Mouse (Mus musculus): ENCODE measurements around the gene Sh3bgrl.
"Not testable (repeated sequence)": the region's sequence is repeated elsewhere in the genome, so short reads cannot be mapped to it uniquely, and the experiment has no call there.

The Sh3bgrl gene

DNA sequence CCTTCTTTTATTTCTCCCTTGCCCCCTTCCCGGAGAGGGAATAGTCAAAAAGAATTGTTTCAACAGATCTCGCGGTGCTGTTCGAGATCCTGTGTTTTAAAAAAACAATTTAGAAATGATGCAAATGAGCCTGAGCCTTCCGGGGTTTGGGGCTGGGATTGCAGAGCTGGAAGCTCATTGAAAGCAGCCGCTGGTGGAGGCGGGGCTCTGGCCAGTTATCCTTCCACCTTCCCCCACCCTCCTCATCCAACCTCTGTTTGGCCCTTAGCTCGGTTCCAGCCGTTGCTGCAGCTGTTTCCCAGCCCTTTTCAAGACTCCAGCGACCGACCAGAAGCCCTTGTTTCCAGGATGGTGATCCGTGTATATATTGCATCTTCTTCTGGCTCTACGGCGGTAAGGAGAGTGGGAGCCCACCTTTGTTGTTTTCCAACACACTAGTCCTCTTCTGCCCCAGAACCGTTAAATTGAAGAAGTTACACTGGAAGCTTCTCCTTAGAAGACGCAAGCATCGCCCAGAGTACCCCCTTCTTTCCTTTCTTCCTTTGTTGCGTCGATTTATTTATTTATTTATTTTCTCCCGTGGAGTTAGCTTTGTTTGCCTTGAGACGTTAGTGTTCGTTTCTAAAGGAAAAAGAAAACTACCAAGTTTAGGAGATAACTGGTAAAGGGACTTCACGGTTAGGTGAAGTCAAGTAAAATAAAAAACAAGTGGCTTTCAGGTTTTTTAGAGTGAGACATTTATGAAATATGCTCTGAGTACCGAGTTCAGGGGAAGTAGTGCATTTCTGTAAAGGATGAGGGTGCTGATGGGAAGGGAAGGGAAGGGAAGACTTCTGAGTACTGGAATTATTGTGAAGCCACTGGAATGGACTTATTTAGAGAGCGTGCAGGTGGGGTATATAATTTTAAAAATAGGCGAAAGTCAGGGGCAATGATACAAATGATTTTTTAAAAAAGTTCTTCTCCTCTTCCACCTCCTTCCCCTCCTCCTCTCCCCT lies at the start of gene Sh3bgrl:
TSS of gene Sh3bgrl (plus strand) at position 121 of the 998 bp plus-strand sequence.
- peak; percentile 100 for ATAC-seq (ENCODE audit: low TSS enrichment)

DNA sequence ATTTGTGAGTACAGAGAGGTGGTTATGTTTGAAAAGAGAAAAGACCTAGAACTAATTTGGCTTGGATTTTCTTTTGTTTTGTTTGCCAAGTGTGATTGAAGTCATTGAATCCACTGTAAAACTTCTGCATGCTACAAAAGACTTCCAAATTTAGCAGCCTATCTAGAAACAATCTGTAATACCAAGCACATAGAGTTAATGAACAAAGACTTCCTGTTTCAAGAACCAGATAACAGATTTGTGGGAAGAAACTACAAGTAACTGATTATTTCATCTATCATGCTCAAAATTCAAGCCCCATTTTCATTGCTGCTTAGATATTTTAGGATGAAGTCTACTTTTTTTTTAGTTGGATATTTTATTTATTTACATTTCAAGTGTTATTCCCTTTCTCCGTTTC lies 47.4 kb upstream of the Sh3bgrl start:
- no peak for ATAC-seq (ENCODE audit: low TSS enrichment)

DNA sequence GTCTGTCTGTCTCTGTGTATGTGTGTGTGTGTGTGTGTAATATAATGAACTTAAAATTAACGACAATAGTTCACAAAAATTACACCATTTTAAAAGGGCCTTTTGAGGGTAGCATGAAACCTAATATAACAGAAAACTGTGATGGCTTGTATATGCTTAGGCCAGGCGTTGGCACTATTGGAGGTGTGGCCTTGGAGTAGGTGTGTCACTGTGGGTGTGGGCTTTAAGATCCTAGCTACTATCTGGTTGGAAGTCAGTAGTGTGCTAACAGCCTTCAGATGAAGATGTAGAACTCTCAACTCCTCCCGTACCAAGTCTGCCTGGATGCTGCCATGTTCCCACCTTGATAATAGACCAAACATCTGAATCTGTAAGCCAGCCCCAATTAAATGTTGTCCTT lies 23.4 kb upstream of the Sh3bgrl start:
- no peak for ATAC-seq (ENCODE audit: low TSS enrichment)

DNA sequence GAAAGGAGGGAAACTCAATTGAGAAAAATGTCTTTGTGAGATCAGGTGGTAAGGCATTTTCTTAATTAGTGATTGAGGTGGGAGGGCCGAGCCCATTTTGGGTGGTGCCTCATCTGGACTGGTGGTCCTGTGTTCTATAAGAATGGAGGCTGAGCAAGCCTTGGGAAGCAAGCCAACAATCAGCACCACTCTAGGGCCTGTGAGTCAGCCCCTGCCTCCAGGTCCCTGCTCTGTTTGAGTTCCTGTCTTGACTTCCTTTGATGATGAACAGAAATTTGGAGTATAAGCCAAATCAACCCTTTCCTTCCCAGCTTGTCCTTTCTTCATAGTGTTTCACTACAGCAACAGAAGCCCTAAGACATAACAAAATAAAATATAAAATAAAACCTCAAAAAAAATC lies 19.4 kb upstream of the Sh3bgrl start:
- ATAC-seq (ENCODE audit: low TSS enrichment), result no peak

DNA sequence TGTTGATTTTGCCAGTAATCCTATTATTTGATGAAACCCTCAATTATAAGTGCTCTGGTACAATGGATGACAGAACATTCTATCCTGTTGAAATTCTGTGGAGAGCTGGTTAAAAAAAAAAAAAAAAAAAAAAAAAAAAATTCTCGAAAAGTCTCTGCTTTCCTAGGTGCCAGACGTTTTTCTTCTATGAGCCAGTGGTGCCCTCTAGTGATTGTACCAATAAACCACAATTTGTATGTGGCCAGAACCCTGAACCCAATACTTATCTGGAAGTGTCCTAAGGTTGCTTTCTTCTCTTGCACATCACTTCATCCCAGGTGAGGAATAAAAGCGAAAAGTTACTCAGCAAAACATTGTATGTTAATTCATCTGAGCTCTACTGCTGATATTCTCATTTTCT lies 18.8 kb upstream of the Sh3bgrl start:
- peak; percentile 73 for ATAC-seq (ENCODE audit: low TSS enrichment)

DNA sequence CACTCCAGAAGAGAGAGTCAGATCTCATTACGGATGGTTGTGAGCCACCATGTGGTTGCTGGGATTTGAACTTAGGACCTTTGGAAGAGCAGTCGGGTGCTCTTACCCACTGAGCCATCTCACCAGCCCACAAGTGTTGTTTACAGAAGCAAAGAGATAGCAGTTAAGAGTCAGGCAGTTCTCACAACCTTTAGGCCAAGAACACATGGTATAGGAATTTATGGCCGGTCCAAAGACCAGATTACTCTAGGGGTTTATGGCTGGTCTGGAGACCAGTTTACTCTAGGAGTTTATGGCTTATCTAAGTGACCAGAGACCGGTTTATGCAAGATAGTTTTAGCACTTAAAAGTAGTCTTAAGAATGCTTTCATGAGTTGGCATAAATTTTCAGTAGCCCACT lies 15.8 kb upstream of the Sh3bgrl start:
- ATAC-seq (ENCODE audit: low TSS enrichment), result not testable (repeated sequence)

DNA sequence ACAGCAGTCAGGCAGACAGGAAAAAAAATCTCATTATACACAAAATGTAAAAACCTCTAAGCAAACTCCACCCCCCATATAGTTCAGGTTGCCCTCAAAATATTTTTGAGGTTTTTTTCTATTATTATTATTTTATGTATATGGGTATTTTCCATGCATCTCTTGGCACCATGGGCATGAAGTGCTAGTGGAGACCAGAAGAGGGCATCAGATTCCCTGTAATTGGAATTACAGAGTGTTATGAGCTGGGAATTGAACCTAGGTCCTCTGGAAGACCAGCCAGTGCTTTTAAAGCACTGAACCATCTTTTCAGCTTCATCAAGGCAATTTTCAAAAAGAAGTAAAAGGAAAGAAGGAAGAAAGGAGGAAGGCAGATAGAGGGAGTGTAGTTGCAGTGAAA lies 8.1 kb upstream of the Sh3bgrl start:
- no peak for ATAC-seq (ENCODE audit: low TSS enrichment)

DNA sequence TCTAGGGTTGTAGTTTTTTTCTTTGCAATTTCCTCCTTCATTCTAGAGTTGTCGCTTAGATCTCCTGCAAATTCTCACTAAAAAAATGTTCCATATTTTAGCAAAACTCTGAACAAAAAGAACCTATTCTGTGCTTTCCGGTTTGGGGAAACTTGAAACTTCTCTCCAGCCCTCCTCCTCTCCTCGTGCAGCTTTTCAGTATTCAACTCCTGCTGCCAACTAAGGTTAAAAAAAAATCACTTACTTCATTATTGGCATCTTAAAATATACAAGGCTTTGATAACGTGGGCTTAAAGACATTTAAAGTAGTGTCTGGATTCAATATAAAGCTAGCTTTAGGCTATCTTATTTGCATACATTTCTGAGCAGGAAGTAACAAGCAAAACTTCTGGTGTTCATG lies 365 bp upstream of the Sh3bgrl start:
- 0 out of 2 replicates have a peak, but pooled peaks have one; percentile 16 for ATAC-seq (ENCODE audit: low TSS enrichment)

DNA sequence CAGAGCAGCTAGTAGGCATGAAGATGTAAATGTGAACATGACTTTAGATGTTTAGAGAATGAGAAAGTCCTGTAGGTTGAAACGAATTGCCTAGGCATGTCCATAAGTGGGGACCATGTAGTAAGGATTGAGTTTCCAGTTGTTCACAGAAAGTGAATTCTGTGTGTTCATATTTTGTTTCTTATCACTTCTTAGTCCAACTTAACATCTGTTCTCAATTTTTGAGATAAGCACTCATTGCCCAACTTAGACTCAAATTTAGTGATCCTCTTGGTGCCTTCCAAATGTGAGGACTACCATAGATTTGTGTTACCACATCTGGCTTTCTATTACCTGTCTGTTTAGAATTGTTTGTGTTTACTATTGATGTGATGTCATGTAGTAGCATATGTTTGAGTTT lies 3.3 kb downstream of the Sh3bgrl start:
- no peak for ATAC-seq (ENCODE audit: low TSS enrichment)

DNA sequence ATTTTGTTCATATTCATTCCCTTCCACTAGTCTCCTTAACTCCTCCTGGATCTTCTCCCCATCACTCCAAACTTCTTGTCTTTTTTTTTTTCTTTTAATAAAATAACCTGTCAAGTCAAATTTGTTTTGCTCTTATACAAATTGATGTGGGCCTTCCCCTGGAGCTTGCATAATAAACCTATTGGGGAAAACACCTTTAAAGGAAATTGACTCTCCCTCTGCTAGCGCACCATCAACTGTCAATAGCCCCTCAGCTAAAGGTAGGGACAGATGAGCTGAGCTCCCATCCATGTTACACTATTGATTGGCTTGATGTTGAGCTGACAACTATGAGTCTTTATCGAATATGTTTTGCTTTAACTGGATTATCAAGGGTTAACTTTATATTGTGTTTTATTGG lies 5.3 kb downstream of the Sh3bgrl start:
- ATAC-seq (ENCODE audit: low TSS enrichment), result no peak

DNA sequence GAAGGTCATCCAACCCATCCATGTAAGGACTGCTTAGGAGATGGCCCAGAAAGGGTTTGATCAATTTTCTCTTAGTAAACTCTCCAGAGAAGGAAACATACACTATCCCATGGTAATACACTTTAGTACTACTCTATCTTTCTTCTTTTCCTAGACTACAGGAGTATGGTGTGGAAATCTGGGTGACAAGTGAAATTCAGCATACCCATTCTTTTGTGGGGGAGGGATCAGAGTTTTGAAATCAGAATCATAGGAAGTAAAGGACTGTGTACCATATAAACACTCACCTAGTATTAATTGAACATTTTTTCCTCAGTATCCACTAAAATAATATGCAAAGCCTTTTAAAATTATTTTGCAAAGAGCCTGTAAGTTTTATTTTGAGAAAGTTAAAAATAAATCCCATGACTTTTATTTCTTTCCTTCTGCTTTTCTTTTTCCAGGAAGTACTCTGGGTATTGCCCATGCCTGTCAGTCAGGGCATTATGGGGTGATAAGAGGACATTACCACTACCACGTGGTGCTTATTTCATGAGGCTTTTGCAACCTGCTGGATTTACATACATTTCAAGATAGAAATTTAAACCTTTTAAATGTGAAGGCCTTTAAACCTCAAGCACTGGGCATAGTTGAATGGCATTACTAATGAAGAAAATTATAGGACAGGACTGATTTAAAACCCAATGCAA lies 13.1 kb downstream of the Sh3bgrl start:
- ATAC-seq (ENCODE audit: low TSS enrichment), result no peak

DNA sequence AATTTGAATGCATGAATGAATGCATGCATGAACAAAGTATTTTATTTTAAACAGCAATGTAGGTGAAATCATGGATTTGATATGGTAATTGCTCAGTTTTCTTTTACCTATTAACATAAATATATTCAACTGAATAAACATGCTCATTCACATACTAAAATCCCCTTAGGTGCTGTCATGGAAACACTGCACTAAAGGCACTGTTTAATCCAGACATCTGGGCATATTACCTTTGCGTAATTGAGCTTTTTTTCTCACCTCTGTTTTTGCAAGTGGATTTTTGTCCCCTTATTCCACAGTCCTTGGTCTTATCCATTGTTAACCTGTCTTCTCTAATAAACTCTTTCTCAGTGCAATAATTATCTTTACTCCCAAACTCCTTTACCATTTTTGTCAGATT lies 17.7 kb downstream of the Sh3bgrl start:
- no peak for ATAC-seq (ENCODE audit: low TSS enrichment)

DNA sequence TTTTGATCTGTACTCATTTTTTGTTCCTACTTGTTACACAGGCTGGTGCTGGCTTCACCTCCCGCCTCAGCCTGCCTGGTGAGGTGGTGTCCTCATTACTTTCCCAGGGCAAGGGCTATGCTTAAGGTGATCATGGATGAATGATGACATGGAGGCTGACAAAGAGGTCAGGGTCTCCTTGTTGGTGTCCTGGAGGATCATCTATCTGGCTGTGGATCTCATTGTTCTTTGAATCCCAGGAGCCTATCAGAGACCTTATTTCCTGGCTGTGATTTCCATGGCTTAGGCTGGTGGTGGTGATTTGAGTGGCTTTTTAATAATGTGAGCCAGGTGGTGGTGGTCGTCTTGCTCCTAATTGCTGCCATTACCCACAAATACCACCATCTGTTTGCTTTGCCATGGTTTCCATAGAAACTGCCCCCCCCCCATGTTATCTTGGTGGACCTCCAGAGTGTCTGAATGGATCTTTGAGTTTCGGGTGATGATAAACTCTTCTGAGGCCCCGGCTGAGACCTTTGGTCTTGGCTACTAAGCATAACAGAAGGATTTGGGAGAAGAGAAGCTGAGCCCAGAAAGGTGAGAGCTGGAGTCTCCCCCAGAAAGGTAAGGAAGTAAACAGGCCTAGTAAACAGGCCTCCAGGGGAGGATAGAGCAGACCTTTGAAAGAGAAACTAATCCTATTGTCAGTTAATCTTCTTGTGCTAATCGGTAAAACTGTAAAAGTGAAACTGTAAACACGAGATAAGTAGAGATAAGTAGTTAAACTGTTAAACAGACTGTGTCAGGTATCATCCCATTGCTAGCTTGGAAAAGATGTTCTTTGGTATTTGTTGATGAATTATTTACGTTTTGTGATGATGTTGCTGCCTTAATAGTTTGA lies 18.5 kb downstream of the Sh3bgrl start:
- no peak for ATAC-seq (ENCODE audit: low TSS enrichment)

DNA sequence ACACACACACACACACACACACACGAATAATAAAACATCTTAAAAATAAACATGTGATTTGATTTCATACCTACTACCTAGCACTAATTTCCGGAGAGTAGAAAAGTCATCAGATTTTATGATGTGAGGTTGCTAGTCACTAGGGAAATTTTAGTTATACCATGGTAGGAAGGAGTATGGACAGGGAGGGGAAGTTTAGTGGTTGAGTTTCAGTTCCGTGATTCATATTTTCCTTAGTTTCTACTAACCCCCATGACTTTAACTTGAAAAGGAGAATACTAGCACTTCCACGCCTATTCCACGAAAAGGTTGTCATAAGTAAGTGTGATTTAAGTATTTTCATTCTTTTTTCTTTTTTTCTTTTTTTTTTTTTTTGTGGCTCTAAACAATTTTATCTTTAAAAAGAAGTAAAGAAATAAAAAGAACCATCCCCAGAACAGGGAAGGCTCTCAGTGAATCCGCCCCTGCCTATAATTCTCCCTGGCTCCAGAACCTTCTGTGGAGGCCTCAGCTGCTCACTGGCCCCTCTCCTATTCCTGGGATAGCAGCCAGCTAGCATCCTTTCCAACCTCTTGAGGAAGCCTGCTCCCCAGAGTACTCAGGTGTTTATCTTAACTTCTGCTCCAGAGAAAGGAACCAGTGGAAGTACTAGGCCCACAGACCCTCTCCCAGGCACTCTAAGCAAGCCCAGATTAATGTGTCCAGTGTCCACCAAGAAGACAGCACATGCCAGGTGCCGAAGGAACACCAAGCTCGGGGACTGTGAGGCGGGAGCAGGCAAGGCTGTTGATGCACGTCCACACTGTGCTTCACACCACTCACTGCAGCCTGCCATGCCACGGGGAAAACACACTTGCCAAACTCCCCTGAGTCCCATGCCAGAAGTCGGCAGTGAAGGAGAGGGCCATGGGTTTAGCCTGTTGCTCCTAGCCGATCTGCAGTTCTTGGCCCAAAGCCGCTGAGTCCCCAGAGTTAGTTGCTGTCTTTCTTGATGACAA lies 25.0 kb downstream of the Sh3bgrl start:
- no peak for ATAC-seq (ENCODE audit: low TSS enrichment)

DNA sequence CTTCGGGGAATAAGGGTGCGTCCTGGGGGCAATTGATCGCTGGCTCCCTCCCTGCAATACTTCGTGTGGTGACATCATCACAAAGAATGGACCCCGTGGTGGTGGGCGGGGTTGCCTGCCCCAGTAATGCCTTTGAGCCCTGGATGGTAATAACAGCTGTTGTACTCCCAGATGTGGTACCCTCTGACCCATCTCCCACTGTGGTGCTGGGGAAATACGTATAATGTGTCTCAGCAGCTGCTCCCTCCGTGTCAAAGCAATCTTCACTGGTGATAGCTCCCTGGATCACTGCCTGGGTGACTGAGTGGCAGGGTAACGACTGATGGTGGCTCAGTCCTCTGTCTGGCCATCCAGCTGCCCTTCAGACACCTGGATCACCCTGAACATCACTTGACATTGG lies 26.0 kb downstream of the Sh3bgrl start:
- no peak for ATAC-seq (ENCODE audit: low TSS enrichment)

DNA sequence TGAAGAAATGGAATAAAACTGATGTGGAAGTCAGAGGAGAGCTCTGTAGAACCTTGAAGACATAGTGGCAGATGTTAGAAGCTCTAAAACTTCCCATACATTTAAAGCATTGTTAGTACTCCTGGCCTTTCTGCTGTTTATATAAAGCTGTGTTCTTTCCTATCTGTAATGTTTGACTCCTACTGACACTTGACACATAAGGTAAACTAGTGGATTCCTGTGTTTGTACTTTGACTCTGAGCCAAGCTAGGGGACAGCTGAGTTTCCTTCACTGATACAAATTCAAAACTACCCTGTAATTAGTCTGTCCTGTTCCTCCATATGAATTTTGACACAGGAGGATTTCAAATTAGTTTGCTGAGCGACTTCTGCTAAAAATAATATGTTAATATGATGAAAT lies 27.5 kb downstream of the Sh3bgrl start:
- ATAC-seq (ENCODE audit: low TSS enrichment), result no peak

DNA sequence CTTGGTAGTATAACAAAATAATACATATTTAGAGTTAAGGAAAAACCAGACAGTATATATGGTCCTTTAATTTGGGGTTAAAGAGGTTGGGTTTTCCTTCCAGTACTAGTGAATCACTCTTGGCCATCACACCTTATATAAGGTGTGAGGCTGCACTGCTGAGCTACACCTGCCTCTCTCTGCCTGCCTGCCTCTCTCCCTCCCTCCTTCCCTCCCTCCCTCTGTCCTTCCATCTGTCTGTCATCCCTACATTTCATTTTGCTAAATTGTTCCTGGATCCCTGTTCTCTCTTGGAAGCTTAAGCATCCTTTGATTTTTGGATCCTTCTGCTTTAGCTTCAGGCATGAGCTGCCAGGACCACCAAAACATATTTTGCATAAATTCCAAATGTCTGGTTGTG lies 28.6 kb downstream of the Sh3bgrl start:
- no peak for ATAC-seq (ENCODE audit: low TSS enrichment)

DNA sequence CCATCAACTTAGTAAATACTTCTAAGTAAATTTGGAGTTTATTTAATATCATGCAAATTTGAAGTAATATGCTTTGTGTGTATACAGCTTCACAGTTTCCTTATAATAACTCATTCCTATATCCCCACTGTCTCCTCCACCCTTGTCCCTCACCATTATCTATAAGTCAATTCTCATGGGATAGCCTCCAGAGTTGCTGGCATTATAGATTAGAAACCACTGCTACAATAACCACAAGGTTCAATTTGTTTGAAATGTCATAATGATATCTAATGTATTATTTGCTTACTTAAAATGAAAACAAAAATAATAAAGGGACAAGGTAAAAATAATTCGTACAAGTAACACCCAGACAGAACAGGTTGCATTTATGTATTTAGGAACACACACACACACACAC lies 31.7 kb downstream of the Sh3bgrl start:
- no peak for ATAC-seq (ENCODE audit: low TSS enrichment)

DNA sequence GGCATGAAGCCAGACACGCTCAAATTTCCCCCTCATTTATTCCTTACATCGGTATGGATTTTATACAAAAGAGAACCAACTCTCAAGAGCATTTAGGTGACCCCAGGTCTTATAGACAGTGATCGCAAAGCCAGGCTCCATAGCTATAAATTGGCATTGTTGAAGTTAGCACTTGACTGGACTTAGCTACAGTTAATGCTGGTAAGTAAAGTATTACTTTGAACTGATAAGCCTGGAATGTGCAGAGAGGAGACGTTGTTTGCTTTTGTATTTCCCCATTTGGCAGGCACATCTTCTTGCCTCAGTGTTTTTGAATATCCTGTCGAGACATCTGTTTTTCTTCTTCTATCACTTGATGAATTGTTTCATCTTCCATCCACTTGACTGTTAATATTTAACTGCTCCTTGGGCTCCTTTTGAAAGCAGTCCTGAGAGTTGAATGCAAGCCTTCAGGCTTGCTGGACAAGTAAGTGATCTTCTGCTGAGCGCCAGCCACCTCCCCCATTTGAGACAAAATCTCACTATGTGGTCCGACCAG lies 32.5 kb downstream of the Sh3bgrl start:
- no peak for ATAC-seq (ENCODE audit: low TSS enrichment)

DNA sequence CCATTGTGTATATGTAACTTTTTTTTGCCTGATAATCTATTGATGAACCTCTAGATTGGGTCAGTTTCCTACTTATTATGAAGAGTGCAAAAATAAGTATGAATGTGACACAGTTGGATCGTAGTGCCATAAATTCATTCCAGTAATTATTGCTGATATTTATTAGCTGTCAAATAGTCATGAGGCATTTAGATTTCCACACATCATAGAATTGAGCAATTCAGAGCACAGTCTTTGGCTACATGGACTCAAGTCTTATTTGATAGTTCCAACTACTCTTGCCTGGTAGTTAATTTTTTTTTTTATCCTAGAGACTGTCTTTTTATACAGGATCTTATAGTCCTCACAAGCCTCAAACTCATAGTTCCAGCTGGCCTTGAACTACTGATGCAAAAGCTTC lies 34.9 kb downstream of the Sh3bgrl start:
- no peak for ATAC-seq (ENCODE audit: low TSS enrichment)

DNA sequence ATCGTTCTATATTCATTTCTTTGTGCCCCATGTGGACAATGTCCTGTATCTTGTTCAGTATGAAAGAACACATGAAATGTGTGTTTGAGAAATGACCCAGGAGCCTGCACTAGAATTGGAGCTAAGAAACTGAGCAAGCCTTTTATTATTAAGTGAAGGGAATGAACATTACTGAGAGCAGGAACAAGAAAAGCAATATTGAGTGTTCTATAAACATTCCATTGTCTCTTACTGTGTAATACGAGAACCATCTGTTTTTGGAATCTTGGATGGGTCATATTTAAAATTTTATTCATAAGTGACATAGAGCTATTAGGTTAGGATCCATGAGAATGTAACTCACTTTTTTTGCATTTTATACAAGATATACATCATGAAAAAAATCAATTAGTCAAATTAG lies 36.7 kb downstream of the Sh3bgrl start:
- ATAC-seq (ENCODE audit: low TSS enrichment), result no peak

All from frontal cortex, adult (tissue).